Mouse (Mus musculus): Measurements from ENCODE around the gene Ndufb7. TPM values are rescaled to one million over a fixed set of nuclear protein-coding genes. Genes with fewer than 3 reads are reported as not detected.
A peak's percentile ranks its signal among the peaks of the same experiment; 100 is the strongest.

Ndufb7 gene
- polyA plus RNA-seq, 1 experiment from 2014 or later: 348 TPM

DNA sequence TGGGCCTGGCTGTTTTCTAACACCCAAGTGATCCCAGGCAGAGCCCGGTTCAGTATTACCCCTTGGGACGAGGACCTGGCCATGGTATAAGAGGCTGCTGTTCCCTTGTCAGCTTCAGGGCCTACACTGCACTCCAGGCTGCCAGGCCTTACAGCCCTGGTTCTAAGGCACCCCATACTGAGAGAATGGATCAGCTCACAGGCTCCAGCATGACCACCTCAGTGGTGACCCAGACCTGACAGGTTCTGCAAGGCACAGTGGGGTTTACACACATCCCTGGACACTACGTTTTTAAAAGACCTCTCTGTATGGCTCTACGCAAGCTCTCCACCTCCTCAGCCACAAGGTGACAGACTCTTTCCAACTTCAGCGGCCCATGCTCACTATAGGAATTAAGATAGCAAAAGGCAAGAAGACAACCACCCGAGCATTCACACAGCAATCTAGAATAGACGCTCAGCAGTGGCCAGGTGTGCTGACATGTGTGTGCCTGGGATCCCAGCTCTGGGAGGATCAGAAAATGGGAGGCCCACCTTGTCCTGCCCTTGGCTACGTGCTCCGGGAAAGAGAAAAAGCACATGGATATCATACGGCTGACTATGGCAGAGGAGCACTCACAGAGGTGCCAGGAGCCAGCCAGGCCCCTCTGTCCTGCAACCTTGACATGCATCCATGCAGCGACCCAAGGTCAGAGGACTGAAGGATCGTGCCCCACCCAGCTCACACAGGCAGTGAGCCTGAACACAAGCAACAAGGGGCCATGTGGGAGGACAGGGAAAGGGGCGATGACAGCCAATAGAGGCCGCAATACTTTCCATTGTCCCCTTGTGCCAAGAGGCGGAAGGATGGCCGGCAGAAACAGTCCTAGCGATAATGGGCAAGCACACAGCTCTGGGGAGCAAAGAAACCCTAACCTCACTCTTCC lies 11.9 kb downstream of the Ndufb7 start:
- Histone ChIP-seq H3K9ac (no peak overlapping the region), H3K4me3 (no peak overlapping the region), H3K36me3 (replicated peaks) (no peaks in the 10 kb centered on the region), H3K27ac (no peak overlapping the region), H3K9me3 (no peaks in the 10 kb centered on the region), H3K4me1 (peaks cover 71% of the 10 kb centered on the region), H3K27me3 (replicated peaks) (no peaks in the 10 kb centered on the region), H3K4me2 (no peak overlapping the region)
- 78% methylated on average over 17 of the region's 17 CpGs for WGBS
- no peak for ATAC-seq (replicated peaks)

DNA sequence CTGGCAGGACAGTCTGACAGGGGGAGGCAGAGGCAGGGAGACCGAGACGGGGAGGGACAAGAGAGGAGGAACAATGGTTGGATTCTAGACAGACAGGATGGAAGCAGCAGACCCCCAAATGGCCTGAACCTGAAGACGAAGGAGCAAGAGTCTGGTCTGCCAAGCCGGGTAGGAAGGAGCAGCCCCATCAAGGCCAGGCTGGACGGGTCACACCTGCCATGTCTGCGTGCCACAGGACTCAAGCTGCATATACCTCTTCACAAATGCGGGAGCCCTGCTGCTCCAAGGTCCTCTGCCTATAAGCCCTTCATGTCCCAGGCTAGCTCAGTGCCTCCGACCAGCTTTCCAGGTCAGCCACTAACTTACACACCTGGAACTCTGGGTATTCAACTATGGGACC lies 13.2 kb downstream of the Ndufb7 start:
- H3K9ac ChIP-seq: no peak overlapping the region
- no peak for ATAC-seq (replicated peaks)
- H3K27me3 ChIP-seq (replicated peaks): no peaks in the 10 kb centered on the region
- no peaks in the 10 kb centered on the region for H3K36me3 ChIP-seq (replicated peaks)
- 90% methylated on average over 8 of the region's 8 CpGs for WGBS
- no peaks in the 10 kb centered on the region for H3K9me3 ChIP-seq
- H3K4me2 ChIP-seq: no peak overlapping the region
- no peak overlapping the region for H3K4me3 ChIP-seq
- H3K4me1 ChIP-seq: peaks cover 73% of the 10 kb centered on the region
- no peak overlapping the region for H3K27ac ChIP-seq

DNA sequence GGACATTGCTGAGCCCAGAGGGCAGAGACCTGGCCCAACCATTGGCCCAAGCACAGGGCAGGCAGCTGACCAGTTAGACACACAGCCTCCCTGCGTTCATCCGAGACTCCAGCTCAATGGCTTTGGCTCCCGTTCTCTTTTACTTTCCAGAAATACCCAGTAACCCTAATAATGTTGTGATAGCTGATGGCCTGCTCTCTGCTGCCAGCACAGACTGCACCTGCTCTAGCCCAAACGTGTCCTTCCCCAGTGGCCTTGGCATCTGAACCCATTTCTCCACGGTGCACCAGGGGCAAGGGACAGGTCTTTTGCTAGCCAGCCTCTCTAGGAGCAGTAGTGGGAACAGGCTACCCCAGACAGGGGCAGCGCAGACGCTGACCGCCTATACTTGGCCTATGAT lies 14.4 kb downstream of the Ndufb7 start:
- H3K4me2 ChIP-seq: no peak overlapping the region
- H3K27me3 ChIP-seq (replicated peaks): no peaks in the 10 kb centered on the region
- no peak for ATAC-seq (replicated peaks)
- no peaks in the 10 kb centered on the region for H3K36me3 ChIP-seq (replicated peaks)
- WGBS: 90% methylated on average over 8 of the region's 8 CpGs
- no peak overlapping the region for H3K27ac ChIP-seq
- H3K9me3 ChIP-seq: no peaks in the 10 kb centered on the region
- H3K4me3 ChIP-seq: no peak overlapping the region
- H3K4me1 ChIP-seq: peaks cover 70% of the 10 kb centered on the region
- no peak overlapping the region for H3K9ac ChIP-seq

DNA sequence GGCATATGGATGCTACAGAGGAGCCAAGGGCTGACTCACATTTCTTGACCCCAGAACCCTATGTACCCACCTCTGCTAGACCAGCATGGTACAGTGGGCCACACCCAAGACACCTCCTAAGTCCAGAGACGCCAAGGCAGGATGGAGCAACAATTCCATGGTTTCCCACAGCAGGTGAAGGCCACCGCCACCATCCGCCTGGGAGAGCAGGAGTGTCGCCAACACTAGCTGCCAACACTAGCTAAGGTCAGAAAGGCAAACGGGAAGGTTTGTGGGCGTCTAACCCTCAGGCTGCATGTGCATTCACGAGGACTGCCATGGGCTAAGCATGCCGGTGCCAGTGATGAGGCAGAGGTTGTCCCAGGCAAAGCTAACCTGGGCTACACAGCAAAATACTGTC lies 15.8 kb downstream of the Ndufb7 start:
- Histone ChIP-seq H3K9me3 (no peaks in the 10 kb centered on the region), H3K4me3 (no peak overlapping the region), H3K36me3 (replicated peaks) (no peaks in the 10 kb centered on the region), H3K4me1 (peaks cover 64% of the 10 kb centered on the region), H3K9ac (no peak overlapping the region), H3K27ac (0 out of 2 replicates have a peak overlapping the region, but pooled peaks have one; percentile 8), H3K4me2 (no peak overlapping the region), H3K27me3 (replicated peaks) (no peaks in the 10 kb centered on the region)
- no peak for ATAC-seq (replicated peaks)
- 86% methylated on average over 8 of the region's 8 CpGs for WGBS

DNA sequence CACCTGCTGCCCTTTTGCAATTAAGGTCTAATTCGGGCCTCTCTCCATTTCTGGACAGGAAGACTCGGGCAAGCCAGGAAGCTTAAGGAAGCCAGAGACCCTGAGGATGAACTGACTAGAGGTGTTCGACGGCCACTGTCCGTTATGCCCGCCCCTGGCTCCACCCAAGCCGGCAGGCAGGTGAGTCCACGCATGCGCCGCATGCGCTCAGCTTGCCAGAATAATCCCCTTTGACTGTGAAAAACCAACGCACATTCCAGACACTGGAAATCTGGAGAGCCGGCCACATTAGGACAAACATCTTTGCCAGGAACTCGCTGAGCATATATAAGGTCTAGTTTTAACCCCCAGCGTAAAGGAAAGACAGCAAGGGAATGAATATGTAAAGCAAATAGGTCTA lies 16.8 kb downstream of the Ndufb7 start:
- ATAC-seq (replicated peaks): no peak
- Histone ChIP-seq H3K4me3 (no peak overlapping the region), H3K27me3 (replicated peaks) (no peaks in the 10 kb centered on the region), H3K9me3 (no peaks in the 10 kb centered on the region), H3K36me3 (replicated peaks) (no peaks in the 10 kb centered on the region; the same call in 1 of the 2 replicates), H3K27ac (no peak overlapping the region), H3K4me1 (peaks cover 65% of the 10 kb centered on the region), H3K4me2 (no peak overlapping the region), H3K9ac (0 out of 2 replicates have a peak overlapping the region, but pooled peaks have one; percentile 5)
- WGBS: 87% methylated on average over 15 of the region's 15 CpGs

DNA sequence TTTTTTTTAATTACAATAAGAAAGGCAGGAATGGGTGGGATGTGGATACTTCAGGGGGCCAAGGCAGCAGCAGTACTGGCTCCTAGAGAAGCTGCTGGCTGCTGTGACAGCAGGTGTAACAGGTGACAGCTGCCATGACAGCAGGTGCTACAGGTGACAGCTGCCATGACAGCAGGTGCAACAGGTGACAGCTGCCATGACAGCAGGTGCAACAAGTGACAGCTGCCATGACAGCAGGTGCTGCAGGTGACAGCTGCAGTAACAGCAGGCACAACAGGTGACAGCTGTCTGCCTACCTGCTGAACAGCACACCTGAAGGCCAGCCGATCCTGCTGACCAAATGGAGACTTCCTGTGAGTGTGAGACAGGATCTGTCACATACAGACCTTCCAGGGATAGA lies 18.3 kb downstream of the Ndufb7 start:
- no peak overlapping the region for H3K27ac ChIP-seq
- no peaks in the 10 kb centered on the region for H3K9me3 ChIP-seq
- 93% methylated on average over 1 of the region's 1 CpGs for WGBS
- peaks cover 68% of the 10 kb centered on the region for H3K4me1 ChIP-seq
- no peak overlapping the region for H3K4me2 ChIP-seq
- H3K9ac ChIP-seq: no peak overlapping the region
- ATAC-seq (replicated peaks): no peak
- no peaks in the 10 kb centered on the region for H3K27me3 ChIP-seq (replicated peaks)
- H3K4me3 ChIP-seq: no peak overlapping the region
- H3K36me3 ChIP-seq (replicated peaks): no peaks in the 10 kb centered on the region; the same call in 1 of the 2 replicates

DNA sequence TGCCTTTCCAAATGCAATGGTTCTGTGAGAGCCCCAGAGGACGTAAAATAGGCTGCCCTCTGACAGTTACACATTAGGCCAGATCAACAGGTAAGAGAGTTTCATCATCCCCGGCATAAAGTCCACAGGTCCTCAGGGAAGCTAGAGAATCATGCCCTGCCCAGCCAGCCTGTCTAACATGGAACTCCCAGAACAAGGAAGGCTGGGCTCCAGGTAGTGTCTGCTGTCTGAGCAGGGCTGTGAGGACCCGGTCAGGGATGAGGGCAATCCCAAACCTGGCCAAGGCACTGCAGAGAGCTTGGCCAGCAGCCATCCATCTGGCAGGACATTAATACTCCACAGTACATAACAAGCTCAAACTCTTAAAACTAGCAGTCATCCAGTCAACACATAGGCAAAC lies 18.9 kb downstream of the Ndufb7 start:
- Histone ChIP-seq H3K27ac (no peak overlapping the region), H3K4me1 (peaks cover 73% of the 10 kb centered on the region)
- no peak for ATAC-seq (replicated peaks)

DNA sequence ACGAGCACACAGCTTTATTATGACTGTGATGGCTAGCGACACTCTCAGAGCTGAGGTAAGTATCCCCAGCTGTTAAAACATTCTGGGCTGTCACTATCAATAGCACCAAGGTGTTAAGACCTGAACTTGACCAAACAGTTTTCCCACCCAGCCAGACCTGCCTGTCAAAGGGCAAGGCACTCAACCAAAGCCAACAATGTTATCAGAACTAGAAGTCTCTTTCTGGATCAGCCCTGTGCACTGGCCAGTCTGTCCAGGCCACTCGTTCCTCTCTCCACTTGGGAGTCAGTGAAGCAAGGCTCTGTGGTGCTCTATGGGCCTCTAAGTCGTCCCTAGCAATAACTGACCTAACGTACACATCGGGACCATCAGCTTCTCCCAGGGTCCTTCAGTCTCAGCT lies 21.2 kb downstream of the Ndufb7 start:
- ATAC-seq (replicated peaks): no peak
- Histone ChIP-seq H3K4me3 (no peak overlapping the region), H3K27me3 (replicated peaks) (no peaks in the 10 kb centered on the region), H3K9me3 (no peaks in the 10 kb centered on the region), H3K4me1 (peaks cover 79% of the 10 kb centered on the region), H3K36me3 (replicated peaks) (no peaks in the 10 kb centered on the region; the same call in 1 of the 2 replicates), H3K9ac (no peak overlapping the region), H3K27ac (no peak overlapping the region), H3K4me2 (no peak overlapping the region)
- WGBS: 92% methylated on average over 6 of the region's 6 CpGs

More for the DNA sequence above, 18.9 kb downstream of the Ndufb7 start:
- Histone ChIP-seq H3K4me3 (no peak overlapping the region), H3K4me2 (no peak overlapping the region), H3K36me3 (replicated peaks) (no peaks in the 10 kb centered on the region; the same call in 1 of the 2 replicates), H3K9ac (no peak overlapping the region), H3K9me3 (no peaks in the 10 kb centered on the region), H3K27me3 (replicated peaks) (no peaks in the 10 kb centered on the region)
- 87% methylated on average over 3 of the region's 3 CpGs for WGBS

DNA sequence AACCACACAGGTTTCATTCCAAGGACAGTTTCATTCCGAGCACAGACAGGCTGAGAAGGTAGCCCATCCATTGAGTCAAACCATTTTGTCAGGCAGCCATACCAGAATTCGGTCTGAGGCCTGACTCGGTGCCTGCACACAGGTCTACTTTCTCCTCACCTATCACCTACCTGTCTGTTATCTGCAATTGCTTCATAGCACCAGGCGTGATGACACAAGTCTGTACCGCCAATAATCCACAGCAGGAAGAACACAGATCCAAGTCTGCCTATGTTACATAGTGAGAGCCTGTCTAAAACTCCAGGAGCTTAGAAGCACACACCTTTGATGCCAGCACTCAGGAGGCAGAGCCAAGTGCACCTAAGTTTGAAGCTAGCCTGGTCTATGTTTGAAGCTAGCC lies 22.4 kb downstream of the Ndufb7 start:
- Histone ChIP-seq H3K4me2 (no peak overlapping the region), H3K27me3 (replicated peaks) (no peaks in the 10 kb centered on the region), H3K9ac (no peak overlapping the region), H3K9me3 (no peaks in the 10 kb centered on the region), H3K36me3 (replicated peaks) (no peaks in the 10 kb centered on the region; the same call in 1 of the 2 replicates), H3K27ac (no peak overlapping the region), H3K4me1 (peaks cover 76% of the 10 kb centered on the region), H3K4me3 (no peak overlapping the region)
- 92% methylated on average over 5 of the region's 5 CpGs for WGBS
- ATAC-seq (replicated peaks): no peak

DNA sequence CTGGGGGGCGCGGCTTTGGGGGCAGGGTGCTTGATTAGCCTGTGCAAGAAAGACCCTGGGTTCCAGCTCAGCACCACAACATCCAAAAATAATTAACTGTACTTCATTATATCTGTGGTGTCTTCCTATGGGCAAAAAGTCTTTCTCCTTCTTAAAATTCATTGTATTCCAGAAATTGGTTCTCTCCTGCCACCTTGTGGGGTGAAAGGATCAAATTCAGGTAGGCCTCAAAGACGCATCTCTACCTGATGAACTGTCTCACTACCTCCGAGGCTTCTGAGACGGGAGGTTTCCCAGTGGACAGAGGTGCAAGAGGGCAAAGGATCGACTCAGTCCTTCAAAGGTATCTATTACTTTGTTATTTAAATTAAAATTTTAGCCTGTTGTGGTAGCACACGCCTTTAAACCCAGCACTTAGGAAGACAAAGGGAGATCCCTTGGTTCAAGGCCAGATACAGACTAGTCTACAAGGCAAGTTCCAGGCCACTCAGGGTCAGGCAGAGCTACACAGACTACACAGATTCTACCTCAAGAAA lies 24.1 kb downstream of the Ndufb7 start:
- Histone ChIP-seq H3K9me3 (no peaks in the 10 kb centered on the region), H3K27ac (no peak overlapping the region), H3K36me3 (replicated peaks) (no peaks in the 10 kb centered on the region; the same call in 1 of the 2 replicates), H3K9ac (no peak overlapping the region), H3K4me2 (peak overlapping the region; percentile 84), H3K27me3 (replicated peaks) (no peaks in the 10 kb centered on the region), H3K4me3 (0 out of 2 replicates have a peak overlapping the region, but pooled peaks have one; percentile 6), H3K4me1 (peaks cover 73% of the 10 kb centered on the region)
- WGBS: 74% methylated on average over 7 of the region's 7 CpGs
- ATAC-seq (replicated peaks): no peak

DNA sequence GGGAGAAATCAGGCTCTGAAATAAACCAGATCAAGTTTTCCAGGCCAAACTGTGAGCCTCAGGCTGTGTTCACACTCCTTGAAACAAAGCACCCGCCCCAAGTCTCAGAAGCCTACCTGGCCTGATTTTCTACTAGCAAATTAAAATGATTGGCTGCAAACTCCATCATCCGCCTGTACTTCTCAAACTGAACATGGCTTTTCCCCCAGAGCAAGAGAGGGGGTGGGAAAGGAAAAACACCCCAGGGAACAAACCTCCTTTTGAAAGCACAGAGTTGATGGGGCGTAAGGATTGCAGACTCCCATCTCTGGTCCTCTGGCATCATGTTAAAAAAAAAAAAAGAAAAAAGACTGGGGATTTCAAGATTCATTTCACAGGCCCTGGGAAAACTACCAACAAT lies 26.2 kb downstream of the Ndufb7 start:
- no peaks in the 10 kb centered on the region for H3K9me3 ChIP-seq
- WGBS: 54% methylated on average over 3 of the region's 3 CpGs
- H3K4me3 ChIP-seq: peak overlapping the region; percentile 94
- no peak overlapping the region for H3K27ac ChIP-seq
- ATAC-seq (replicated peaks): no peak
- H3K4me2 ChIP-seq: peak overlapping the region; percentile 84
- H3K4me1 ChIP-seq: peaks cover 63% of the 10 kb centered on the region
- H3K36me3 ChIP-seq (replicated peaks): no peaks in the 10 kb centered on the region; the same call in 1 of the 2 replicates
- no peaks in the 10 kb centered on the region for H3K27me3 ChIP-seq (replicated peaks)
- peak overlapping the region; percentile 87 for H3K9ac ChIP-seq

DNA sequence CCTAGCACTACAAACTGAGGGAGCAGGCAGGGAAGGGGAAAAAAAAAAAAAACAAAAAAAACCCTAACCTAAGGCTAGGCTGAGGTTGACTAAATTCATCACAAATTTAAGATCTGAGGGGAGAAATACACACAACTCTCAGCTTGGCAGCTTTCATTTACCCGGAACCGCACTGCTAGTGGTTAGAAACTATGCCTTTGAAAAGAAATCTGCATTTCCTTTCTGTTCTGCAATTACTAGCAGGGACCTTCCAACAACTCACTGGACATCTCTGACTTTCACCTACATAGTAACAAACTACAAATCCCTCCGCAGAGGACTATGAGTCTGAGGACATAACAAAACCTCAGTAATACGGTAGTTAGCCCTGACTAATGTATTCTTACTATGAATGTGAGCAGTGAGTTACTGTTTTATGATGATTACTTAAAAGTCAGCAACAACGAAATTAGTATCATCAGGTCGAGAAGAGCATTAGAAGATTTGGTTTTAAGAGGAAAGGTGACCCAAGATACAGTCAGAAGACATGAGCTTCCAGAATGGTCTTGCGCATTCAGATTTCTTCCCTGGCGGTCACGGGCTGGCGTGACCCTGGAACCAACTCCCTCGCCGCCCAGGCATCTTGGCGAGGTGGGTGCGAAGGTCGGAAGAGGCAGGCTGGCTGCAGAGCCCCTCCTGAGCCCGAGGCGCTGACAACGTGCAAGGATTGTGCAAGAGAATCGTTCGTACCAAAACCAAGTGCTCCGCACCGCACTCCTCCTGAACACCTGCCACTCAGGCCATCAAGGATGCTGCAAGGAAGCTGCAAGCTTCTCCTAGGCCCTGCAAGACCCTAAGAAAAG lies 27.1 kb downstream of the Ndufb7 start:
- Histone ChIP-seq H3K4me3 (peak overlapping the region; percentile 94), H3K9ac (peak overlapping the region; percentile 87), H3K36me3 (replicated peaks) (no peaks in the 10 kb centered on the region), H3K27me3 (replicated peaks) (no peaks in the 10 kb centered on the region), H3K4me2 (peak overlapping the region; percentile 84), H3K9me3 (no peaks in the 10 kb centered on the region), H3K27ac (peak overlapping the region; percentile 95), H3K4me1 (peaks cover 55% of the 10 kb centered on the region)
- WGBS: 3% methylated on average over 22 of the region's 22 CpGs
- no peak for ATAC-seq (replicated peaks)
